Mouse (Mus musculus): ENCODE data around the gene Nop16.

DNA sequence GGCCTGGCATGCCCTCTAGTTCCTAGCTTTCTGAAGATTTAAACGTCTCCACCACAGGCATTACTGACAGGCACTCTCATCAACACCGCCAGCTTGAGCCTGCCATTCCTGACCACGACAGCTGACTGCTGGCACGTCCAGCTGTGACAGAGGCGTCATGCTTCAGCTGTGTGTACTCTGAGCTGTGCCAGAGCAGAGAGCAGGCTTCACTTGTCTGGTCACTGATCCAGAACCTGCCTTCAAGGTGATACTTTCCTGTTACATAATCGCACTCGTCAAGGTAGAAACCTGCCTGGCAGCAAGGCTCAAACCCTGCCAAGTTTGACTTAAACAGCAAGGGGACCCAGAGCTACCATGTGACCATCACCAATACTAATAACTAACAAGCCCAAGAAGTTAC, 27.3 kb downstream of the Nop16 start:
- TF ChIP-seq POLR2A (IDR thresholded peaks at IDR 0.05; ENCODE audit: borderline replicate concordance, control insufficient read depth, low read depth, low read length) (no peak), CTCF (IDR thresholded peaks at IDR 0.05; ENCODE audit: control insufficient read depth, insufficient read depth, low read length) (no peak)

All from bone marrow, adult 2 months (tissue).